Mouse (Mus musculus) myocyte (in vitro differentiated cells): ENCODE measurements at regions not wholly inside any gene's neighbourhood (a gene's known extent, or its start where the extent isn't known, plus 50 kb on each side); places are given as distances from the start of the nearest gene placed in this dataset.
A peak's percentile ranks its signal among the peaks of the same experiment; 100 is the strongest.
"Not testable (repeated sequence)": the region's sequence is repeated elsewhere in the genome, so short reads cannot be mapped to it uniquely, and the experiment has no call there.

Experiments used
- H3K27me3 ChIP-seq: one replicate; pipeline ENCODE4 v1.6.1; 2011; ENCODE audit not compliant: control insufficient read depth, insufficient read depth, insufficient read length
- H3K36me3 ChIP-seq: one replicate; pipeline ENCODE4 v1.6.1; 2011; ENCODE audit not compliant: control insufficient read depth, insufficient read depth
- H3K4me2 ChIP-seq: one replicate; pipeline ENCODE4 v1.6.1; 2011; ENCODE audit warnings: low read depth, control low read depth
- H3K4me3 ChIP-seq: one replicate; pipeline ENCODE4 v1.5.1; 2011; ENCODE audit warnings: mild to moderate bottlenecking, control low read depth, moderate library complexity
- H3K79me2 ChIP-seq: one replicate; pipeline ENCODE4 v1.6.1; 2011; ENCODE audit not compliant: control insufficient read depth, insufficient read depth
- H3ac ChIP-seq: one replicate; pipeline ENCODE4 v1.6.1; 2011; ENCODE audit not compliant: control insufficient read depth, insufficient read length
- CEBPB ChIP-seq: IDR thresholded peaks from 2 replicates; pipeline ENCODE4 v1.6.1; 2011; ENCODE audit warnings: mild to moderate bottlenecking, moderate library complexity; ENCODE audit not compliant: poor library complexity, insufficient read depth, severe bottlenecking
- E2F4 ChIP-seq: IDR thresholded peaks from one replicate; pipeline ENCODE4 v1.6.1; 2011; ENCODE audit warnings: mild to moderate bottlenecking, control low read depth, moderate library complexity; ENCODE audit not compliant: insufficient read depth
- MAX ChIP-seq: IDR thresholded peaks from one replicate; pipeline ENCODE4 v1.6.1; 2011; ENCODE audit warnings: low read depth, mild to moderate bottlenecking, control low read depth
- MYOD1 ChIP-seq, 3 experiments: IDR thresholded peaks; one replicate each; pipeline ENCODE4 v1.6.1; 2011; ENCODE audit warnings: control low read depth in 2 of 3, low read depth in 2 of 3, mild to moderate bottlenecking in 2 of 3, moderate library complexity in 1 of 3; ENCODE audit not compliant: insufficient read length in 2 of 3, control insufficient read depth in 1 of 3
- MYOG ChIP-seq, 3 experiments: IDR thresholded peaks; one replicate each; pipeline ENCODE4 v1.6.1; 2011; ENCODE audit warnings: control low read depth in 2 of 3, low read depth in 2 of 3, mild to moderate bottlenecking in 2 of 3; ENCODE audit not compliant: insufficient read length in 2 of 3, control insufficient read depth in 1 of 3, insufficient read depth in 1 of 3
- POLR2A ChIP-seq: IDR thresholded peaks from one replicate; pipeline ENCODE4 v1.6.1; 2011; ENCODE audit warnings: low read depth, mild to moderate bottlenecking, control low read depth, moderate library complexity; ENCODE audit not compliant: insufficient read length
- POLR2AphosphoS2 ChIP-seq: IDR thresholded peaks from one replicate; pipeline ENCODE4 v1.6.1; 2011; ENCODE audit warnings: low read depth, control low read depth; ENCODE audit not compliant: insufficient read length
- REST ChIP-seq: IDR thresholded peaks from one replicate; pipeline ENCODE4 v1.6.1; 2011; ENCODE audit warnings: mild to moderate bottlenecking, control low read depth, moderate library complexity; ENCODE audit not compliant: insufficient read depth, insufficient read length
- SRF ChIP-seq: IDR thresholded peaks from one replicate; pipeline ENCODE4 v1.6.1; 2011; ENCODE audit warnings: low read depth; ENCODE audit not compliant: control insufficient read depth, insufficient read length
- TCF12 ChIP-seq: IDR thresholded peaks from one replicate; pipeline ENCODE4 v1.6.1; 2011; ENCODE audit warnings: mild to moderate bottlenecking, control low read depth; ENCODE audit not compliant: poor library complexity, insufficient read depth, severe bottlenecking
- TCF3 ChIP-seq: IDR thresholded peaks from one replicate; pipeline ENCODE4 v1.6.1; 2011; ENCODE audit warnings: low read depth, control low read depth; ENCODE audit not compliant: insufficient read length
- USF1 ChIP-seq: IDR thresholded peaks from one replicate; pipeline ENCODE4 v1.6.1; 2011; ENCODE audit warnings: low read depth, mild to moderate bottlenecking, control low read depth, moderate library complexity

DNA sequence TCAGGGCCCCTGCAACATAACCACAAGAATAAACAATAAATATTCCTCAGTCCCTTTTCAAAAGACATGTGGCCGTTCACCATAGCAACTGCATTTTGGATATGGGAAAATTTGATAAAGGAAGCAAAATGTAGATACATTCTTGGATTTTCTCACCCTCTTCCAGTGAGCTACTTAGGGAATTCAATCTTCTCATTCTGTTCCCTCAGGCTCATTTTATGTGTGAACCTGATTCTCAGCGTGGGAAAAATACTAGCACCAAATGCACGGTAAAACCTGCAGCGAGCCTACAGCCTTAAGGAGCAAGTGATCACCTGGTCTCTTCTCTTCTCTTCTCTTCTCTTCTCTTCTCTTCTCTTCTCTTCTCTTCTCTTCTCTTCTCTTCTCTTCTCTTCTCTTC lies 322.5 kb upstream of the Cwc22 start:
- Histone ChIP-seq H3K27me3 (no peaks in the 10 kb centered on the region), H3K79me2 (no peaks in the 10 kb centered on the region), H3K4me3 (no peak overlapping the region), H3K4me2 (no peak overlapping the region), H3ac (no peak overlapping the region), H3K36me3 (no peaks in the 10 kb centered on the region)
- TF ChIP-seq TCF3, result no peak
- no peak for TF ChIP-seq USF1
- no peak for TF ChIP-seq CEBPB
- TF ChIP-seq POLR2AphosphoS2, result no peak
- no peak for TF ChIP-seq REST
- no peak for TF ChIP-seq TCF12
- no peak for TF ChIP-seq MAX
- no peak for TF ChIP-seq MYOG (IDR thresholded peaks at IDR 0.05; ENCODE audit: control insufficient read depth in 1 of 3, insufficient read depth in 1 of 3, insufficient read length in 2 of 3, low read depth in 2 of 3)
- no peak for TF ChIP-seq MYOD1 (IDR thresholded peaks at IDR 0.05; ENCODE audit: control insufficient read depth in 1 of 3, insufficient read length in 2 of 3, low read depth in 2 of 3)
- TF ChIP-seq POLR2A, result no peak
- no peak for TF ChIP-seq SRF
- TF ChIP-seq E2F4, result no peak

DNA sequence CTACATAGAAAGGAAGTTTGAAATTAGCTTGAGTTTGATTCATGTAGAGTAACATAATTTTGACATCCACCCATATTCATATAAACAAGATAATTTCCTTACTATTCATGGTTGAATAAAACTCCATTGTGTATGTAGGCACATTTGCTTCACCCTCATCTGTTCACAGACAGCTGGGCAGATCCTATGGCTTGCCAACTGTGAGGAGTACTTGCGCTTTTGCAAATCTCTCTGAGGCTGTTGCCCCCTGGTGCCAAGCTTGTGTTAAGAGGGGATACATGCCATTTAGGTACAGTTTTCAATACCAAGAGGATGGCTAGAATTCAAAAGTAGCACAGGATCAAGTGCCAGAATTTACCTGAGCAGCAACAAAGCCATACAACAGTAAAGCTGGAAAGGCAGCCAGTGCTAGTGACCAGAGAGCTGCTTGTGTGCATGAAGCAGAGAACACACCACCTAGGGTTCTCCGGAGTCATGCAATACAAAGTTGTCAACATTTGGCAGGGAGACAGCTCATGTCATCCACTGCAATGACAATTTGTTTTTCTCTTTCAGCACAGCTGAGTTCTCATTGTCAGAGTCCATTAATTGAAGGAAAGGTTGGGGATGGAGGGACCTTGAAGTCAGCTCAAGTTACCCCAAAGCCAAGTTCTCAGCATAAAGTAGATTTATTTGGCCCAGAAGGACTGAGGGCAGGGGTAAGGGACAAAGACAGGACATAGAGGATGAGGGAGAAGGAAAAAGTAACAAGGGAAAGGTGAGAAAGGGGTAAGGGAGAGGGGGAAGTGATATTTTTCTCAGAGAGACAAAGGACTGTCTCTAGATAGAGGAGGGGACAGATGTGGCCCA lies 321.6 kb upstream of the Cwc22 start:
- Histone ChIP-seq H3K79me2 (no peaks in the 10 kb centered on the region), H3K4me2 (no peak overlapping the region), H3K27me3 (no peaks in the 10 kb centered on the region), H3ac (no peak overlapping the region), H3K36me3 (no peaks in the 10 kb centered on the region), H3K4me3 (no peak overlapping the region)
- TF ChIP-seq MAX (no peak), MYOD1 (IDR thresholded peaks at IDR 0.05; ENCODE audit: control insufficient read depth in 1 of 3, insufficient read length in 2 of 3, low read depth in 2 of 3) (peak in 1 of 3 experiments; percentile 21), MYOG (IDR thresholded peaks at IDR 0.05; ENCODE audit: control insufficient read depth in 1 of 3, insufficient read depth in 1 of 3, insufficient read length in 2 of 3, low read depth in 2 of 3) (peak in 1 of 3 experiments; percentile 19)

DNA sequence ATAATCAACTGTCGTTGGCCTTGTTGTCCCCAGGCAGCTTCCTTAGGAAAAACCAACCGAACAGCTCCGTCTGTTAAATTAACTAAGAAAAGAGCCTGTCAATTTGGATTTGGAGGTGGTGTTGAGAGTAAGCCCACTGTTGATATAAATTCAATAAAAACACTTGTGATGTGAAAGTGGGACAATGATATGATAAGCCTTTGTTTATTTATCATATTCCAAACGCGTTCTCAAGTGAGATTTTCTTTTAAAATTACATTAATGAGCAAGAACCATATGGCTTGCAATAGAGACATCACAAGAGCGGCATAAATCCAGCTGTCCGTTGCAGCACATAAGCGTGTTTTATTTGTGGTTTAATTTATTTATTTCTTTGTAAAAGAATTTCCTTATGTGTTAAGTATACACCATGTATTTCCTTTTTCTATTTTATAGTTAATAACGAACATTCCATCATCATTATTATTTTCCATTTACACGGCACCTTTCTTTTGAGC lies 307.5 kb upstream of the Cwc22 start:
- Histone ChIP-seq H3K4me3 (no peak overlapping the region), H3K79me2 (no peaks in the 10 kb centered on the region), H3K4me2 (no peak overlapping the region), H3K36me3 (no peaks in the 10 kb centered on the region), H3ac (no peak overlapping the region), H3K27me3 (no peaks in the 10 kb centered on the region)
- TF ChIP-seq USF1, result no peak
- TF ChIP-seq MYOD1 (IDR thresholded peaks at IDR 0.05; ENCODE audit: control insufficient read depth in 1 of 3, insufficient read length in 2 of 3, low read depth in 2 of 3), result no peak
- no peak for TF ChIP-seq E2F4
- TF ChIP-seq MYOG (IDR thresholded peaks at IDR 0.05; ENCODE audit: control insufficient read depth in 1 of 3, insufficient read depth in 1 of 3, insufficient read length in 2 of 3, low read depth in 2 of 3), result no peak
- no peak for TF ChIP-seq MAX
- no peak for TF ChIP-seq SRF
- no peak for TF ChIP-seq TCF12
- no peak for TF ChIP-seq POLR2A
- no peak for TF ChIP-seq TCF3
- no peak for TF ChIP-seq REST

DNA sequence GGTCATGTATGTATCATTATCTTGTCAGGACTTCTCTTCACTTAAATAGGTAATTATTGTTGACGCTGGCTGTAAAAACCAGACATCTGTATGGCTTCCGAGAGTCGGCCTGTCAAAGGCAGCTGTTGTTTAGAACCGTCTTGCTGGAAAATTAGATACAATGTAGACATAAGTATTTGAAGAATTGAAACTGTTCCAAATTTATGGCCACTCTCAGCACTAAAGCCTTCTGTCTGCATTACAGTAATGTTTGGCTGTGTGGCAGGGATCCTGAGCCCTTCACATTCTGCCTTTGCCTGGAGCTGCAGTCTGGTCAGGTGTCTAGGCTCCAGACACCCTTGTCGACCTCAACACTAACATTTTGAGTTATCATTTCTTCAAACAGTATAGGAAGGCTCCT lies 300.2 kb upstream of the Cwc22 start:
- Histone ChIP-seq H3K79me2 (no peaks in the 10 kb centered on the region), H3K4me3 (no peak overlapping the region), H3K36me3 (no peaks in the 10 kb centered on the region), H3ac (no peak overlapping the region), H3K4me2 (no peak overlapping the region), H3K27me3 (no peaks in the 10 kb centered on the region)
- no peak for TF ChIP-seq POLR2A

DNA sequence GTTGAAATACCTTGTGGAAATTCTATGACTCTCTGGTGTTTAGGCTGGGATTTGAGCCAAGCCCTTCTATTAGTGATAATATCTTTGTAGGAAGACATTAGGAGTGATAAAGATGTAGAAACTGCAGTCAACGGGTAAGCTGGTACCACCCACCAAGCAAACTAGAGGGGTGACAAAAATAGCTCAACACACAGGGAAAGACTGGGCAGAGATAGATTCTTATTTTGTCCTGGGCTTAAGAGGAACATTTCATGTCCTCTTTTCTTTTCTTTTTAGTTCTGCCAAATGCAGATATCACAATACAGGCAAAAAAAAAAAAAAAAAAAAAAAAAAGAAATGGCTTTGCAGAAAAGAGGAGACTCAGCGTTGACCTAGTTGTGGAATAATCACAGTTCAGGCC lies 294.1 kb upstream of the Cwc22 start:
- H3K36me3 ChIP-seq, result no peaks in the 10 kb centered on the region
- no peak overlapping the region for H3K4me3 ChIP-seq
- no peaks in the 10 kb centered on the region for H3K27me3 ChIP-seq
- H3K4me2 ChIP-seq, result no peak overlapping the region
- no peak overlapping the region for H3ac ChIP-seq
- TF ChIP-seq REST (no peak), MYOG (IDR thresholded peaks at IDR 0.05; ENCODE audit: control insufficient read depth in 1 of 3, insufficient read depth in 1 of 3, insufficient read length in 2 of 3, low read depth in 2 of 3) (no peak), CEBPB (no peak), E2F4 (no peak), MYOD1 (IDR thresholded peaks at IDR 0.05; ENCODE audit: control insufficient read depth in 1 of 3, insufficient read length in 2 of 3, low read depth in 2 of 3) (no peak), POLR2A (no peak), TCF12 (no peak), MAX (no peak), USF1 (no peak)
- H3K79me2 ChIP-seq, result no peaks in the 10 kb centered on the region

DNA sequence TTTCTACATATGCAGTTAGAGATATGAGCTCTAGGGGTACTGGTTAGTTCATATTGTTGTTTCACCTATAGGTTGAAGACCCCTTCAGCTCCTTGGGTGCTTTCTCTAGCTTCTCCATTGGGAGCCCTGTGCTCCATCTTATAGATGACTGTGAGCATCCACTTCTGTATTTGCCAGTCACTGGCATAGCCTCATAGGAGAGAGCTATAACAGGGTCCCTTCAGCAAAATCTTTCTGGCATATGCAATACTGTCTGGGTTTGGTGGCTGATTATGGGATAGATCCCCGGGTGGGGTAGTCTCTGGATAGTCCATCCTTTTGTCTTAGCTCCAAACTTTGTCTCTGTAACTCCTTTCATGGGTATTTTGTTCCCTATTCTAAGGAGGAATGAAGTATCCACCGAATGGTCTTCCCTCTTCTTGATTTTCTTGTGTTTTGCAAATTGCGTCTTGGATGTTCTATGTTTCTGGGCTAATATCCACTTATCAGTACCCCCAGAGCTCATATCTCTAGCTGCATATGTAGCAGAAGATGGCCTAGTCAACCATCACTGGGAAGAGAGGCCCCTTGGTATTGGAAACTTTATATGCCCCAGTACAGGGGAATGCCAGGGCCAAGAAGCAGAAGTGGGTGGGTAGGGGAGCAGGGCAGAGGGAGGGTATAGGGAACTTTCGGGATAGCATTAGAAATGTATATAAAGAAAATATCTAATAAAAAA lies 279.4 kb upstream of the Cwc22 start:
- not testable (repeated sequence) for H3ac ChIP-seq, H3K79me2 ChIP-seq

More for the DNA sequence above, 279.4 kb upstream of the Cwc22 start:
- H3K4me3 ChIP-seq, H3K27me3 ChIP-seq, H3K4me2 ChIP-seq, H3K36me3 ChIP-seq: not testable (repeated sequence)
